19 mouse cellular contexts compared by ENCODE assay signal in the genomic region with DNA sequence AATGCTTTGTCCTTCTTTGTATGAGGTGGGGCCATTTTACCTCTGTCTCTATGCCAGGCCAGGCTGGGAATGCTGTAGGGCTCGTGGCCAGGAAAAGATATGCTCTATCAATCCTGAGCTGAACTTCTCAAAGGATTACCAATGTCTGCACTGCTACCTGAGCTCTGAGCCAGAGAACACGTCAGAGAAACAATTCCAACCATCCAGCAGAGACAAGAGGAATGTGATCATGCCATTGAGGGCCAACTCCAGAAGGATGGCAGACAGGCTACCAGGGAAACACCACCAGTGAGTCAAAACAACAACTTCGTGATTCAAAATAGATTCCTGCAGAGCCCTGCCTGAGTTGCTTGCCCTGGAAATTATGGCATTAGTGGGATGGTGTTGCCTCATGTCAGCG.
DNase-seq lines count a peak whose midpoint lies in the region; ATAC-seq and TF ChIP-seq lines count a peak whose summit lies in the region.
"Had no signal": no experiment of that assay in that cellular context is flagged by ENCODE, and none has a peak within 500 bp of the region (broad histone marks: within the 10 kb centered on the region; RNA-seq: fewer than 3 reads in every experiment).

No protein-coding gene starts in this region.

- CTCF ChIA-PET in Patski (lab: Charles Lee), result interaction anchor here (1.2 kb wide), 1 partner anchor 18 kb away, joined by 3 read pairs; no protein-coding TSS in a partner anchor

- POLR2A ChIA-PET in Patski (lab: Charles Lee), result no interaction called here

- H3K27me3 ChIP-seq in Patski, result no peaks in the 10 kb centered on the region
- H3K27me3 ChIP-seq: embryonic facial prominence, embryonic 15.5 days; heart, embryonic 13.5 days; intestine, embryonic 15.5 days had no signal

- in situ Hi-C loops in Patski (cut with MboI; ENCODE audit: low pct_unique_long_range_greater_than_20kb), result no loop called here

- no peak for TF ChIP-seq CTCF in Patski (IDR thresholded peaks at IDR 0.05)

- ATAC-seq in Patski, result peak; percentile 99
- ATAC-seq: forebrain, embryonic 16.5 days; intestine, embryonic 15.5 days had no signal

- DNase-seq in heart, adult 18-20 months, result peak; percentile 18 to 22
- DNase-seq in heart, adult 8-10 months (ENCODE audit: low spot score), result no peak
- peak; percentile 15 for DNase-seq in kidney, adult 11 months
- no peak for DNase-seq in kidney, postnatal 14 days
- peak; percentile 71 for DNase-seq in Patski (ENCODE audit: low read depth, low spot score)
- DNase-seq in heart, postnatal 4 days, result peak; percentile 70
- no peak for DNase-seq in retina, embryonic 14.5 days (ENCODE audit: low spot score)
- DNase-seq: adrenal gland, adult 2 months; adrenal gland, postnatal 36 days; cerebellum, adult 11 months; cerebellum, adult 8-10 months; cerebellum, postnatal 14 days; embryo, embryonic 11 days; gastrocnemius, postnatal 10 days; kidney, adult 8-10 months had no signal

Comparison
In these comparisons a context has a peak if more than half of its experiments do, and no peak if none do; other contexts are left out.
1. DNase-seq: peak in heart, adult 18-20 months (2 of 2), kidney, adult 11 months (single experiment), Patski (single experiment) and heart, postnatal 4 days (single experiment); none in heart, adult 8-10 months (single experiment), kidney, postnatal 14 days (single experiment) and retina, embryonic 14.5 days (single experiment).